Mouse (Mus musculus) forebrain, postnatal 0 days (tissue): Measurements from ENCODE around the gene Ttc5. TPM values are rescaled to one million over a fixed set of nuclear protein-coding genes. Genes with fewer than 3 reads are reported as not detected.
"Not testable (repeated sequence)": the region's sequence is repeated elsewhere in the genome, so short reads cannot be mapped to it uniquely, and the experiment has no call there.

Source experiments
- ATAC-seq: fragments of 200-750 bp; cut with Nextera tagmentation; 2 replicates; pipeline ENCODE4 v1.8.0; 2017; ENCODE audit warnings: mild to moderate bottlenecking, moderate library complexity
- DNase-seq: peaks from one replicate; pipeline ENCODE4 v3.0.0-alpha.2; 2015
- H3K27ac ChIP-seq: fragments of 300-500 bp; sonication (generic); 2 replicates; pipeline ENCODE4 v1.5.1; 2014; ENCODE audit warnings: low read depth, mild to moderate bottlenecking, antibody characterized with exemption, low read length, moderate library complexity, mixed read lengths
- H3K27me3 ChIP-seq: fragments of 300-500 bp; sonication (generic); 2 replicates; pipeline ENCODE4 v1.6.1; 2014; ENCODE audit warnings: mild to moderate bottlenecking, low read length, mixed read lengths; ENCODE audit not compliant: insufficient read depth
- H3K36me3 ChIP-seq: fragments of 300-500 bp; sonication (generic); 2 replicates; pipeline ENCODE4 v1.6.1; 2014; ENCODE audit warnings: mild to moderate bottlenecking, moderate library complexity; ENCODE audit not compliant: insufficient read depth
- H3K4me1 ChIP-seq: fragments of 300-500 bp; sonication (generic); 2 replicates; pipeline ENCODE4 v1.6.1; 2014; ENCODE audit warnings: antibody characterized with exemption; ENCODE audit not compliant: insufficient read depth
- H3K4me2 ChIP-seq: fragments of 300-500 bp; sonication (generic); 2 replicates; pipeline ENCODE4 v1.6.1; 2014; ENCODE audit warnings: low read depth, mild to moderate bottlenecking, moderate library complexity
- H3K4me3 ChIP-seq: fragments of 300-500 bp; sonication (generic); 2 replicates; pipeline ENCODE4 v1.5.1; 2014; ENCODE audit warnings: low read depth, low read length, mixed read lengths
- H3K9ac ChIP-seq: fragments of 300-500 bp; sonication (generic); 2 replicates; pipeline ENCODE4 v1.6.1; 2014; ENCODE audit warnings: mild to moderate bottlenecking
- H3K9me3 ChIP-seq: fragments of 300-500 bp; sonication (generic); 2 replicates; pipeline ENCODE4 v1.6.1; 2016; ENCODE audit warnings: low read length
- CTCF ChIP-seq: sonication (generic); IDR thresholded peaks from 2 replicates; pipeline ENCODE4 v1.5.1; 2016; ENCODE audit warnings: antibody characterized with exemption, control low read depth, low read depth
- WGBS: fragments of 180-500 bp; shearing (Covaris S2); extraction: QIAGEN DNeasy Blood & Tissue Kit; methylation state at CpG from one replicate; pipeline ENCODE4 v1.1.7; 2014; 5-methylcytosine and 5-hydroxymethylcytosine counted together
- polyA plus RNA-seq: library from polyadenylated mRNA; unstranded; fragments of >200 nt; fragmentation: Nextera tagmentation; extraction: Ambion mirVana; gene quantifications from 2 replicates; pipeline ENCODE4 v1.2.1, GENCODE M21; 2015
- total RNA-seq: library from RNA; depleted of rRNA; stranded (reverse); fragments of >200 nt; gene quantifications from 2 replicates; pipeline ENCODE4 v1.2.3, GENCODE M21; 2014

The Ttc5 gene
- total and polyA plus RNA-seq, 2 experiments from 2014 or later = 100 to 114 TPM

- WGBS = 99% methylated on average over 2 of the region's 2 CpGs
- peaks cover 39% of the 10 kb centered on the region for H3K36me3 ChIP-seq
- TF ChIP-seq CTCF = no peak
Measured at GRCm38 (mm10) chr14:50813060-50813459, 27.7 kb upstream of the Ttc5 start.

GRCm38 (mm10) chr14:50807487-50808072, 22.3 kb upstream of the Ttc5 start, which contains the start of the genes Ccnb1ip1 and Parp2:
Gene Ccnb1ip1 (minus strand): TSS chr14:50807732.
Gene Parp2 (plus strand): TSS chr14:50807841.
- peak within 1 kb of the TSS; percentile 87 for H3K9ac ChIP-seq
- H3K27ac ChIP-seq = peak within 1 kb of the TSS; percentile 93
- TF ChIP-seq CTCF = no peak
- H3K27me3 ChIP-seq = no peaks in the 10 kb centered on the region
- H3K4me3 ChIP-seq = peak within 1 kb of the TSS; percentile 67
- H3K4me2 ChIP-seq = peak within 1 kb of the TSS; percentile 69
- H3K36me3 ChIP-seq = peaks cover 4% of the 10 kb centered on the region
- H3K9me3 ChIP-seq = no peaks in the 10 kb centered on the region
- DNase-seq (peak; percentile 99), ATAC-seq (peak; percentile 97)
- H3K4me1 ChIP-seq = no peaks in the 10 kb centered on the region
- 2% methylated on average over 42 of the region's 42 CpGs for WGBS

More at GRCm38 (mm10) chr14:50813060-50813459, 27.7 kb upstream of the Ttc5 start:
- no peak overlapping the region for H3K9ac ChIP-seq
- no peak for ATAC-seq
- DNase-seq = no peak
- no peak overlapping the region for H3K4me2 ChIP-seq
- no peak overlapping the region for H3K27ac ChIP-seq
- no peak overlapping the region for H3K4me3 ChIP-seq
- no peaks in the 10 kb centered on the region for H3K27me3 ChIP-seq
- H3K4me1 ChIP-seq = no peaks in the 10 kb centered on the region
- H3K9me3 ChIP-seq = no peaks in the 10 kb centered on the region

GRCm38 (mm10) chr14:50806469-50806868, 21.1 kb upstream of the Ttc5 start:
- H3K36me3 ChIP-seq = not testable (repeated sequence)

GRCm38 (mm10) chr14:50804683-50805082, 19.4 kb upstream of the Ttc5 start:
- H3K9ac ChIP-seq = no peak overlapping the region
- WGBS = 76% methylated on average over 13 of the region's 13 CpGs

More at GRCm38 (mm10) chr14:50806469-50806868, 21.1 kb upstream of the Ttc5 start:
- peak overlapping the region; percentile 67; the same call in 1 of the 2 replicates for H3K4me3 ChIP-seq
- ATAC-seq, H3K4me1 ChIP-seq, H3K27ac ChIP-seq, DNase-seq, H3K9me3 ChIP-seq, H3K27me3 ChIP-seq: not testable (repeated sequence)
- WGBS = 87% methylated on average over 5 of the region's 5 CpGs
- peak overlapping the region; percentile 69 for H3K4me2 ChIP-seq
- 0 out of 2 replicates have a peak overlapping the region, but pooled peaks have one; percentile 2 for H3K9ac ChIP-seq

DNA sequence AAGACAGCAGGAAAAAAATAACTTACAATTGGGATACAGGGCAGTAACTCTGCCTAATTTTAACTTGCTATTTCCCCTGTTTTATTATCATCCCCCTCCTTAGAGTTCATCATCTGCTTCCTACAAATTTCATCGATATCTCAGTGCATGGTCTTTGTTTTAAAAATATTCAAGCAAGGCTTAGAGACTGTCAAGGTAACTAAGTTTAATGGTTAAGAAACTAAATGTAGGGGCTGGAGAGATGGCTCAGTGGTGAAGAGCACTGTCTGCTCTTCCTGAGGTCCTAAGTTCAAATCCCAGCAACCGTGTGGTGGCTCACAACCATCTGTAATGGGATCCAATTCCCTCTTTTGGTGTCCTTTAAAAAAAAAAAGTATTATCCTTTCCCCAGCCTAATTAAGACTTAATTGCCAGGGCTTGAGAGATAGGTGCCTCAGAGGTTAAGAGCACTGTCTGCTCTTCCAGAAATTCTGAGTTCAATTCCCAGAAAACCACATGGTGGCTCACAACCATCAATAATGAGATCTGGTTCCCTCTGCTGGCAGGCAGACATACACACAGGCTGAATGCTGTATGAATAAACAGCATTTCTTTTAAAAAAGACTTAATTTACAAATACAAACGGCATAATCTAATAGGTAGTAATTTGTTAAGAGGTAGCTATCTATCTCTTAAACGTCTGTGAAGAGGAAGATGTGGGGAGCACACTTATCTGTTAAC, 17.7 kb upstream of the Ttc5 start:
- H3K9me3 ChIP-seq = no peaks in the 10 kb centered on the region
- peak; percentile 75 for TF ChIP-seq CTCF
- H3K27ac ChIP-seq = no peak overlapping the region
- no peak overlapping the region for H3K4me2 ChIP-seq
- ATAC-seq = no peak
- DNase-seq = peak; percentile 54
- H3K36me3 ChIP-seq = no peaks in the 10 kb centered on the region
- H3K4me3 ChIP-seq = no peak overlapping the region
- 59% methylated on average over 4 of the region's 4 CpGs for WGBS
- H3K4me1 ChIP-seq = no peaks in the 10 kb centered on the region
- H3K27me3 ChIP-seq = no peaks in the 10 kb centered on the region
- no peak overlapping the region for H3K9ac ChIP-seq

More at GRCm38 (mm10) chr14:50804683-50805082, 19.4 kb upstream of the Ttc5 start:
- no peaks in the 10 kb centered on the region for H3K9me3 ChIP-seq
- H3K27me3 ChIP-seq = no peaks in the 10 kb centered on the region
- H3K27ac ChIP-seq = no peak overlapping the region
- no peaks in the 10 kb centered on the region for H3K4me1 ChIP-seq
- H3K4me2 ChIP-seq = no peak overlapping the region
- TF ChIP-seq CTCF = no peak
- ATAC-seq (no peak), DNase-seq (no peak)
- no peaks in the 10 kb centered on the region for H3K36me3 ChIP-seq
- H3K4me3 ChIP-seq = no peak overlapping the region

DNA sequence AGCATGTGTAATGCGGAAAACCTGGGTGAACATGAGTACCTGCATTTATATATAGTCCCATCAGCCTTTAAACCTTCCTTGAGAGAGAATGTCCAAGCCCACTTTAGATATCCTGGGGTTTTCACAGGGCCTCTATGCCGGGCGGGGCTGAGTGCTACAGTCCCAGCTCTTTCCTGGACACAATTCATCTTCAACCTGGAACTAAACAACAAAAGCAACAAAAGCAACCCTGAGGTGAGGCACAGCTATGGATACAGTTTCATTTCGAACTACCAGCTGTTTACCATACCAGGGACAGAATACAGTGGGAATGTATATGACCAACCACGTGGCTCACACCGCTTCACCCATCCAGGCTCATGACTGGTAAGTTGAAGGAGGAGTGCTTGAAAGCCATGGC, 17.1 kb upstream of the Ttc5 start:
- H3K4me2 ChIP-seq = no peak overlapping the region

More for the DNA sequence above, 17.1 kb upstream of the Ttc5 start:
- TF ChIP-seq CTCF = no peak
- Histone ChIP-seq H3K9me3 (no peaks in the 10 kb centered on the region), H3K4me1 (no peaks in the 10 kb centered on the region), H3K27me3 (no peaks in the 10 kb centered on the region), H3K4me3 (no peak overlapping the region), H3K9ac (no peak overlapping the region), H3K36me3 (no peaks in the 10 kb centered on the region), H3K27ac (no peak overlapping the region)
- no peak for DNase-seq
- 87% methylated on average over 6 of the region's 6 CpGs for WGBS
- no peak for ATAC-seq
